Mouse (Mus musculus) G1E (cell line): Measurements from ENCODE around the gene Spata9. TPM values are rescaled to one million over a fixed set of nuclear protein-coding genes. Genes with fewer than 3 reads are reported as not detected.

ENCODE experiments used
- ATAC-seq: 2 replicates; pipeline ENCODE4 v1.8.0; 2016; ENCODE audit warnings: mild to moderate bottlenecking; ENCODE audit not compliant: insufficient number of reproducible peaks, poor library complexity, low FRiP score, severe bottlenecking; ENCODE audit errors: extremely low read depth
- DNase-seq: peaks from one replicate; pipeline ENCODE4 v3.0.0; 2012; ENCODE audit warnings: low spot score
- H3K27me3 ChIP-seq: 2 replicates; pipeline ENCODE4 v1.6.1; 2012; ENCODE audit warnings: mild to moderate bottlenecking, low read length, inconsistent platforms; ENCODE audit not compliant: insufficient read depth
- H3K36me3 ChIP-seq: replicated peaks from 2 replicates; pipeline ENCODE3; 2012; ENCODE audit warnings: mild to moderate bottlenecking, inconsistent platforms
- H3K4me1 ChIP-seq: 2 replicates; pipeline ENCODE4 v1.6.1; 2012; ENCODE audit warnings: low read depth, low read length, inconsistent platforms, mixed read lengths; ENCODE audit not compliant: insufficient read depth
- H3K4me3 ChIP-seq: 2 replicates; pipeline ENCODE4 v1.5.1; 2012; ENCODE audit warnings: low read depth, mild to moderate bottlenecking, inconsistent platforms, low read length, moderate library complexity, mixed read lengths
- H3K9me3 ChIP-seq: replicated peaks from 2 replicates; pipeline ENCODE4 v1.6.1; 2012; ENCODE audit warnings: inconsistent platforms
- CTCF ChIP-seq: IDR thresholded peaks from 2 replicates; pipeline ENCODE4 v1.5.1; 2012; ENCODE audit warnings: low read depth, low read length, inconsistent platforms, mixed read lengths
- GATA1 ChIP-seq: IDR thresholded peaks from 2 replicates; pipeline ENCODE4 v1.6.1; 2012; ENCODE audit warnings: borderline replicate concordance, low read length, inconsistent platforms, mixed read lengths
- GATA2 ChIP-seq: IDR thresholded peaks from 2 replicates; pipeline ENCODE4 v1.6.1; 2012; ENCODE audit warnings: low read depth, low read length, inconsistent platforms, borderline replicate concordance
- POLR2AphosphoS5 ChIP-seq: IDR thresholded peaks from 2 replicates; pipeline ENCODE4 v1.6.1; 2012; ENCODE audit warnings: low read depth, low read length, inconsistent platforms; ENCODE audit not compliant: insufficient replicate concordance
- TAL1 ChIP-seq: conservative IDR thresholded peaks from 2 replicates; pipeline ENCODE4 v1.6.1; 2012; ENCODE audit warnings: low read depth, low read length, inconsistent platforms, mixed read lengths
- polyA plus RNA-seq: library from polyadenylated mRNA; stranded (reverse); fragments of >175 nt; gene quantifications from 2 replicates; pipeline ENCODE4 v1.2.3, GENCODE M21; 2012
- total RNA-seq, 2 experiments: library from RNA; stranded (forward) in 1 of 2; stranded (reverse) in 1 of 2; fragments of 200-1000 nt in 1 of 2; fragments of >200 nt in 1 of 2; fragmentation: Nextera tagmentation in 1 of 2; gene quantifications; 2 replicates each; pipeline ENCODE4 v1.2.3; 2014 to 2017

Gene Spata9
- total and polyA plus RNA-seq, 3 experiments = 0.93 TPM; not detected in 2

DNA sequence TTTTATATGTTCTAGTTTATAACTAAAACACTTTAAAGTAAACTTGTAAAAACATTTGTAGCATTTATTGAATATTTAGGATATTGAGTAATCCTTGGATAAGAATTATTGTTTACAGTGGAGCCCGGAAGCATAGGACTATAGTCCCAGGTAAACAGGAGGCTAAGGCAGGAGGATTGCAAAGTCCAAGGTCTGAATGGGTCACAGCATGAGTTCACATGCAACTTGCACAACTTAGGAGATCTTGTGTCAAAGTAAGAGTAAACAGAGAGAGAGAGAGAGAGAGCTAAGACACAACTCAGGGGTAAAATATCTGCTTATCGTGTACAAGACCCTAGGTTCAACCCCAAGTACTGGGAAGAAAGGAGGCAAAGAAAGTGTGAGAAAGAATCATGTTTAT is 9.7 kb downstream of the Spata9 start:
- no peaks in the 10 kb centered on the region; the same call in 1 of the 2 replicates for H3K4me1 ChIP-seq
- H3K36me3 ChIP-seq = no peaks in the 10 kb centered on the region
- no peak for TF ChIP-seq TAL1
- peaks cover 5% of the 10 kb centered on the region for H3K27me3 ChIP-seq
- H3K4me3 ChIP-seq = no peak overlapping the region
- no peak for ATAC-seq
- H3K9me3 ChIP-seq = no peaks in the 10 kb centered on the region
- DNase-seq = no peak

DNA sequence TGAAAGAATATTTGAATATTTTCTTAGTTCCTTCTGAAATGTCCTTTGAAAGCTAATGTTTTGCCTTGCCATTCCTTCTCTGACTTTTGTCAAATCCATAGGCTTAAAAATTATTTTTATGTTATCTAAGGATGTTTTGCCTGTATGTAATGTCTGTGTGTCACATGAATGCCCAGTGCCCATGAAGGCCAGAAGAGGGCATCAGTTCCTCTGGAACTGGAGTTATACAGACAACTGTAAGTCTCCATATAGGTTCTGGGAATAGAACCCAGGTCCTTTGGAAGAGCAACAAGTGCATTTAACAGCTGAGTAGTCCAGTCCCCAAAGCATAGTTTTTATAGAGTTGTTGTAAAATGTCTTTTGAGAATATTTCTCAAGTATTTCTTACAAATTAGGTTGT is 15.0 kb downstream of the Spata9 start:
- H3K36me3 ChIP-seq = no peaks in the 10 kb centered on the region
- peaks cover 5% of the 10 kb centered on the region for H3K27me3 ChIP-seq
- DNase-seq (no peak), ATAC-seq (no peak)
- no peaks in the 10 kb centered on the region for H3K4me1 ChIP-seq
- no peak overlapping the region for H3K4me3 ChIP-seq
- no peaks in the 10 kb centered on the region for H3K9me3 ChIP-seq
- no peak for TF ChIP-seq TAL1
- TF ChIP-seq CTCF = no peak
- no peak for TF ChIP-seq GATA2
- TF ChIP-seq POLR2AphosphoS5 = no peak
- TF ChIP-seq GATA1 = no peak

DNA sequence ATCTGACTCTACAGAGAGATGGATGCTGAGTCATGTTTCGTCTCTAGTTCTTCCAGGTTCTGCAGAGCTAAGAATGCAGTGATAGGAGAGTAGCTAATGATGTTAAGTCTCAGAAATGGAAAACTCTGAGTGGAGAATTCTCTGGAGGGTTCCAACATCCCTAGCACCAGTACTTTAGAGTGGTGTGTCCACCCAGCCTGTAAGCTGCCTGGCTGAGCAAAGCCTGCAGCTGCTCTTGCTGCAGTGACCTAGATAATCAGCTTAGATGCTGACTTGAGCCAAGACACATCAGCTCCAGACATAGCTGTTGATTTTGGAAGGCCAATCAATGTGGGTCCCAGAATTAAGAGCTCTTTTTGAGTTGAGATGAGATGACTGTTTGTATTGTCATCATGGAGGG is 21.1 kb downstream of the Spata9 start:
- 0 out of 2 replicates have a peak, but pooled peaks cover 2% of the 10 kb centered on the region for H3K27me3 ChIP-seq
- DNase-seq = no peak
- TF ChIP-seq GATA2 = no peak
- no peak for TF ChIP-seq GATA1
- TF ChIP-seq CTCF = no peak
- TF ChIP-seq POLR2AphosphoS5 = no peak
- TF ChIP-seq TAL1 = no peak
- no peaks in the 10 kb centered on the region for H3K4me1 ChIP-seq
- H3K9me3 ChIP-seq = no peaks in the 10 kb centered on the region
- ATAC-seq = no peak
- H3K36me3 ChIP-seq = no peaks in the 10 kb centered on the region
- H3K4me3 ChIP-seq = no peak overlapping the region

DNA sequence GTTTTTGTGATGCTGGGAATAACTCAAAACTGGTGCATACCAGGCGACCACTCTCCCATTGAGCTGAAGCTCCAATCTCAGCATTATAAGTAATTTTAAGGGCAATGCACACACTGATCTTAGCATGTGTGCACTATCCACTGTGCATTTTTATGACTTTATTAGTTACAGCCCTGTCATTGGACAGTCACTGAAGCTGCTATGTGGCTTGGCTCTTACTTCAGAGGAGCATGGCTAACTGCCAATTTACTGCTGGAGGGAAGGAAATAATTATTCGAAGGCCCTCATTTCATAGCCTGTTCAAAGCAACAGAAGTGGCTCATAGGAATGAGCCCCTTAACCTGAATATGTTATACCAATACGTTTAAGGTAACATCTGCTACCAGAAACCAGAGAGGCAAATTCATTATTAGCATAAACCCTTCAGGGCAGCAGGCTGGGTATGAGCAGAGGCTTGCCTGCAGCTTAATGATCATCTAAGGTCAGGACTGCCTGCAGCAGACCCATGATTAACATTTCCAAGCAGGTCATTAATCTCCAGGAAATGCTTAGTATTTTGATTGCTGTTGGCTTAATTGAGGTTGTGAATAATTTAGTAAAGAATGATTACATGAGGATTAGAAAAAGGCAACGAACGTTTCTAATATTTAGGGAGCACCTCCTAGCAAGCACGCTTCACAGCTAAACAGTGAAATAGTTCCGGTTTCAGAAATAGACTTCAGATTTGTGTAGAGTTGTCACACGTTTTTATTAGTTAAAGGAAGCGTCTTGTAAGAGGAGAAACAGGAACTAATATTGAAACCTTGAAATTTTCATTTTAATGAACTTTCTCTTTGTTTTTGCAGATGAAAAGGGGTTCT is 25.4 kb downstream of the Spata9 start:
- H3K9me3 ChIP-seq = no peaks in the 10 kb centered on the region; the same call in 1 of the 2 replicates
- H3K4me3 ChIP-seq = no peak overlapping the region
- no peaks in the 10 kb centered on the region for H3K36me3 ChIP-seq
- ATAC-seq (no peak), DNase-seq (no peak)
- H3K27me3 ChIP-seq = 0 out of 2 replicates have a peak, but pooled peaks cover 2% of the 10 kb centered on the region
- no peaks in the 10 kb centered on the region for H3K4me1 ChIP-seq
- TF ChIP-seq GATA2 (no peak), POLR2AphosphoS5 (no peak), CTCF (no peak), GATA1 (no peak), TAL1 (no peak)

DNA sequence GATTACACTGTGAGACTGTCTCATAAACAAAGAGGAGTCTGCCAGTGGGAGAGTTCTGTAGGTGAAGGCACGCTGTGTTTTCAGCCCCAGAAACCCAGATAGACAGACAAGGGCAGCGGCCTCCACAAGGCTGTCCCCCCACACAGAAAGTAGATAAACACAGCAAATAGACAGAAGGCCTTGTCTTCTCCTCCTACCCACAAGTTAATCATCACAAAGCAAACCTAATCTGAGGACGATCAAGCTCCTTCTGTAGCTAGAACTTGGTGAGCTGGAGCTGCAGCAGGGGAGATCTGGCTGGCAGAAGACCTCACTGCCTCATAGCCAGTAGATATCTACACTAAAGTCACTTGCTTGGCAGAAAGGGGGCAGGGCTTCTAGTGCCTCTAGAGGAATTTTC is 36.3 kb downstream of the Spata9 start:
- Histone ChIP-seq H3K27me3 (no peaks in the 10 kb centered on the region), H3K4me3 (no peak overlapping the region), H3K4me1 (no peaks in the 10 kb centered on the region), H3K36me3 (peaks cover 11% of the 10 kb centered on the region), H3K9me3 (no peaks in the 10 kb centered on the region)
- TF ChIP-seq TAL1 = no peak
- TF ChIP-seq GATA1 = no peak
- no peak for TF ChIP-seq GATA2
- ATAC-seq = no peak
- DNase-seq = no peak

DNA sequence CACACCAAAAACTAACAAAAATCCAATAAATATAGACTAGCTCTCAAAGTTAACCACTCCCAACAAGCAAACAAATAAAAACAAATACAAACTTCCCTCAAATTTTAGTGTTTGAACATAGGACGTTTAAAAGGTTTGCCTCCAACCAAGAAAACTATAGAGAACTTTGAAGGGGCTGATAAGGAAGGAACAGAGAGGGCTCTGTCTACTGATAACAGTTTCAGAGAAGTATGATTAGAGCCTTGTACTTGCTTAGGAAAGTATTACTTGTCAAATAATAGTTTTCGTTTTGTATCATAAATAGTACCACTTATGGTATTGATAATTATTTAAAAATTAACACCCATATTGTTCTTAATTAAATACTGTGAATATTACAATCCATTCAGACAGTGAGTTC is 47.6 kb downstream of the Spata9 start:
- H3K4me3 ChIP-seq = no peak overlapping the region
- no peak for DNase-seq

DNA sequence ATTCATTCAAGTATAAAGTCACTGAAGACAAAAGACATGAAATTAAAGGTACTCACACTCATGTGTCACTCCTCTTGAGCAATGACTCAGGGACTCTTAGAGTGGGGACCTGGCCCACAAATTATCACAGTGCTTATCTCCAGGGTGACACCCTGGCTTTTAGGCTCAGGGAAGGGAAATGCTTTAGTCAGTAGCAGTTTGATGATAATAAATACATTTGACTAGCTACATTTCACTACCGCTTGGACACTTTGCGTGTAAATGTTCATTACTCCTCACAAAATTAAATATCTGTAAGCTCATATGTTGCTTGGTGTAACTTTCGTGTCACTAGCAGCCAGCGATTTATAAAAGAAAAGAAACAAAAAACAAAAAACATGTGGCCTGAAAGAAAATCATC is 50.5 kb downstream of the Spata9 start:
- Histone ChIP-seq H3K36me3 (peaks cover 4% of the 10 kb centered on the region), H3K27me3 (no peaks in the 10 kb centered on the region), H3K9me3 (no peaks in the 10 kb centered on the region), H3K4me3 (peak overlapping the region; percentile 82), H3K4me1 (peaks cover 13% of the 10 kb centered on the region)
- peak; percentile 24 for DNase-seq
- TF ChIP-seq CTCF (no peak), GATA1 (no peak)
- peak; percentile 50 for ATAC-seq

More for the DNA sequence above, 47.6 kb downstream of the Spata9 start:
- ATAC-seq = peak; percentile 22; the same call in 1 of the 2 replicates
- Histone ChIP-seq H3K27me3 (no peaks in the 10 kb centered on the region), H3K9me3 (no peaks in the 10 kb centered on the region), H3K4me1 (peaks cover 24% of the 10 kb centered on the region), H3K36me3 (peaks cover 10% of the 10 kb centered on the region)
- peak; percentile 21; the same call in 1 of the 2 replicates for TF ChIP-seq TAL1
- no peak for TF ChIP-seq GATA1
